Mouse (Mus musculus) frontal cortex, adult (tissue): ENCODE measurements at regions not wholly inside any gene's neighbourhood (a gene's known extent, or its start where the extent isn't known, plus 50 kb on each side); places are given as distances from the start of the nearest gene placed in this dataset.
A peak's percentile ranks its signal among the peaks of the same experiment; 100 is the strongest.

ENCODE experiments used
- ATAC-seq: cut with Nextera tagmentation; 2 replicates; pipeline ENCODE4 v1.9.2; 2017; ENCODE audit warnings: mild to moderate bottlenecking, moderate library complexity, mixed read lengths; ENCODE audit not compliant: low TSS enrichment

- peak; percentile 71 for ATAC-seq
Measured at GRCm38 (mm10) chr8:66756639-66757038, 59.6 kb downstream of the Npy1r start.

- ATAC-seq: peak; percentile 51
Measured at GRCm38 (mm10) chr8:66757830-66758229, 60.8 kb downstream of the Npy1r start.

GRCm38 (mm10) chr8:66758519-66758918, 61.5 kb downstream of the Npy1r start:
- no peak for ATAC-seq

GRCm38 (mm10) chr8:66759716-66760115, 62.7 kb downstream of the Npy1r start:
- peak; percentile 48 for ATAC-seq

- ATAC-seq: no peak
Measured at GRCm38 (mm10) chr8:66760958-66761583, 64.1 kb downstream of the Npy1r start.

- no peak for ATAC-seq
Measured at GRCm38 (mm10) chr8:66764992-66765528, 68.1 kb downstream of the Npy1r start.

- no peak for ATAC-seq
Measured at GRCm38 (mm10) chr8:66768379-66768969, 71.5 kb downstream of the Npy1r start.

- peak; percentile 89 for ATAC-seq
Measured at GRCm38 (mm10) chr8:66771111-66771510, 74.1 kb downstream of the Npy1r start.

GRCm38 (mm10) chr8:66772653-66773052, 75.7 kb downstream of the Npy1r start:
- ATAC-seq: no peak

GRCm38 (mm10) chr8:66777115-66777877, 80.3 kb downstream of the Npy1r start:
- no peak for ATAC-seq

GRCm38 (mm10) chr8:66779622-66780021, 80.4 kb upstream of the Naf1 start:
- ATAC-seq: peak; percentile 93

GRCm38 (mm10) chr8:66782656-66783055, 77.4 kb upstream of the Naf1 start:
- ATAC-seq: no peak

GRCm38 (mm10) chr8:66785996-66786395, 74.0 kb upstream of the Naf1 start:
- ATAC-seq: peak; percentile 75
